Mouse (Mus musculus): ENCODE results near the gene 1700025G04Rik. TPM values are rescaled to one million over a fixed set of nuclear protein-coding genes. Genes with fewer than 3 reads are reported as not detected.

1700025G04Rik gene
- polyA plus RNA-seq, 1 experiment from 2014 or later, result 52.7 TPM

- Histone ChIP-seq H3K4me2 (replicated peaks; ENCODE audit: low read depth, low read length) (no peak overlapping the region), H3K9ac (ENCODE audit: low read depth, low read length) (no peak overlapping the region), H3K4me3 (ENCODE audit: low read depth, low read length) (no peak overlapping the region), H3K27me3 (ENCODE audit: control insufficient read depth, insufficient read depth, low read length) (no peaks in the 10 kb centered on the region), H3K4me1 (replicated peaks; ENCODE audit: control insufficient read depth, insufficient read depth, low read length) (0 out of 2 replicates have a peak, but pooled peaks cover 3% of the 10 kb centered on the region), H3K27ac (ENCODE audit: low read depth, low read length) (no peak overlapping the region), H3K36me3 (ENCODE audit: control insufficient read depth, insufficient read depth, low read length) (no peaks in the 10 kb centered on the region), H3K9me3 (ENCODE audit: control insufficient read depth, low read length) (no peaks in the 10 kb centered on the region)
- WGBS, result 85% methylated on average over 11 of the region's 11 CpGs
- DNase-seq (ENCODE audit: low spot score) (no peak), ATAC-seq (ENCODE audit: low FRiP score) (no peak)
Observed at GRCm38 (mm10) chr1:151879308-151879850, 210.5 kb downstream of the 1700025G04Rik start.

- ATAC-seq (ENCODE audit: low FRiP score), result no peak
Observed at GRCm38 (mm10) chr1:151878411-151878810, 211.5 kb downstream of the 1700025G04Rik start.

GRCm38 (mm10) chr1:151872971-151873370 is 217.0 kb downstream of the 1700025G04Rik start:
- DNase-seq (ENCODE audit: low spot score), result no peak
- H3K4me3 ChIP-seq (ENCODE audit: low read depth, low read length), result no peak overlapping the region
- H3K36me3 ChIP-seq (ENCODE audit: control insufficient read depth, insufficient read depth, low read length), result no peaks in the 10 kb centered on the region
- no peaks in the 10 kb centered on the region for H3K27me3 ChIP-seq (ENCODE audit: control insufficient read depth, insufficient read depth, low read length)
- H3K27ac ChIP-seq (ENCODE audit: low read depth, low read length), result no peak overlapping the region
- H3K9me3 ChIP-seq (ENCODE audit: control insufficient read depth, low read length), result no peaks in the 10 kb centered on the region
- WGBS, result 80% methylated on average over 5 of the region's 5 CpGs
- H3K4me1 ChIP-seq (replicated peaks; ENCODE audit: control insufficient read depth, insufficient read depth, low read length), result no peaks in the 10 kb centered on the region
- no peak for ATAC-seq (ENCODE audit: low FRiP score)
- no peak overlapping the region for H3K4me2 ChIP-seq (replicated peaks; ENCODE audit: low read depth, low read length)
- no peak overlapping the region for H3K9ac ChIP-seq (ENCODE audit: low read depth, low read length)

More at GRCm38 (mm10) chr1:151878411-151878810, 211.5 kb downstream of the 1700025G04Rik start:
- no peak overlapping the region for H3K4me3 ChIP-seq (ENCODE audit: low read depth, low read length)
- H3K36me3 ChIP-seq (ENCODE audit: control insufficient read depth, insufficient read depth, low read length), result no peaks in the 10 kb centered on the region
- 27% methylated on average over 4 of the region's 4 CpGs for WGBS
- DNase-seq (ENCODE audit: low spot score), result no peak
- no peak overlapping the region for H3K9ac ChIP-seq (ENCODE audit: low read depth, low read length)
- no peaks in the 10 kb centered on the region for H3K27me3 ChIP-seq (ENCODE audit: control insufficient read depth, insufficient read depth, low read length)
- no peak overlapping the region for H3K27ac ChIP-seq (ENCODE audit: low read depth, low read length)
- 0 out of 2 replicates have a peak, but pooled peaks cover 3% of the 10 kb centered on the region for H3K4me1 ChIP-seq (replicated peaks; ENCODE audit: control insufficient read depth, insufficient read depth, low read length)
- H3K9me3 ChIP-seq (ENCODE audit: control insufficient read depth, low read length), result no peaks in the 10 kb centered on the region
- no peak overlapping the region for H3K4me2 ChIP-seq (replicated peaks; ENCODE audit: low read depth, low read length)

- ATAC-seq (ENCODE audit: low FRiP score), result no peak
- no peaks in the 10 kb centered on the region for H3K36me3 ChIP-seq (ENCODE audit: control insufficient read depth, insufficient read depth, low read length)
- DNase-seq (ENCODE audit: low spot score), result no peak
Observed at GRCm38 (mm10) chr1:151864326-151864725, 225.6 kb downstream of the 1700025G04Rik start.

GRCm38 (mm10) chr1:151863797-151864147 is 226.2 kb downstream of the 1700025G04Rik start:
- no peak for ATAC-seq (ENCODE audit: low FRiP score)
- H3K27ac ChIP-seq (ENCODE audit: low read depth, low read length), result no peak overlapping the region
- no peak overlapping the region for H3K4me3 ChIP-seq (ENCODE audit: low read depth, low read length)
- no peak overlapping the region for H3K4me2 ChIP-seq (replicated peaks; ENCODE audit: low read depth, low read length)
- H3K36me3 ChIP-seq (ENCODE audit: control insufficient read depth, insufficient read depth, low read length), result no peaks in the 10 kb centered on the region
- no peaks in the 10 kb centered on the region for H3K27me3 ChIP-seq (ENCODE audit: control insufficient read depth, insufficient read depth, low read length)
- H3K4me1 ChIP-seq (replicated peaks; ENCODE audit: control insufficient read depth, insufficient read depth, low read length), result no peaks in the 10 kb centered on the region
- WGBS, result 90% methylated on average over 12 of the region's 12 CpGs
- H3K9me3 ChIP-seq (ENCODE audit: control insufficient read depth, low read length), result no peaks in the 10 kb centered on the region
- H3K9ac ChIP-seq (ENCODE audit: low read depth, low read length), result no peak overlapping the region
- DNase-seq (ENCODE audit: low spot score), result no peak

More at GRCm38 (mm10) chr1:151864326-151864725, 225.6 kb downstream of the 1700025G04Rik start:
- WGBS, result 93% methylated on average over 6 of the region's 6 CpGs
- Histone ChIP-seq H3K4me3 (ENCODE audit: low read depth, low read length) (no peak overlapping the region), H3K9ac (ENCODE audit: low read depth, low read length) (no peak overlapping the region), H3K4me1 (replicated peaks; ENCODE audit: control insufficient read depth, insufficient read depth, low read length) (no peaks in the 10 kb centered on the region), H3K27ac (ENCODE audit: low read depth, low read length) (no peak overlapping the region), H3K4me2 (replicated peaks; ENCODE audit: low read depth, low read length) (no peak overlapping the region), H3K9me3 (ENCODE audit: control insufficient read depth, low read length) (no peaks in the 10 kb centered on the region), H3K27me3 (ENCODE audit: control insufficient read depth, insufficient read depth, low read length) (no peaks in the 10 kb centered on the region)

GRCm38 (mm10) chr1:151863135-151863796 is 226.7 kb downstream of the 1700025G04Rik start:
- H3K9ac ChIP-seq (ENCODE audit: low read depth, low read length), result no peak overlapping the region
- DNase-seq (ENCODE audit: low spot score) (no peak), ATAC-seq (ENCODE audit: low FRiP score) (no peak)
- H3K27me3 ChIP-seq (ENCODE audit: control insufficient read depth, insufficient read depth, low read length), result no peaks in the 10 kb centered on the region
- no peaks in the 10 kb centered on the region for H3K36me3 ChIP-seq (ENCODE audit: control insufficient read depth, insufficient read depth, low read length)
- H3K4me1 ChIP-seq (replicated peaks; ENCODE audit: control insufficient read depth, insufficient read depth, low read length), result no peaks in the 10 kb centered on the region
- 78% methylated on average over 17 of the region's 17 CpGs for WGBS
- H3K4me2 ChIP-seq (replicated peaks; ENCODE audit: low read depth, low read length), result no peak overlapping the region
- no peaks in the 10 kb centered on the region for H3K9me3 ChIP-seq (ENCODE audit: control insufficient read depth, low read length)
- no peak overlapping the region for H3K4me3 ChIP-seq (ENCODE audit: low read depth, low read length)
- H3K27ac ChIP-seq (ENCODE audit: low read depth, low read length), result no peak overlapping the region

- no peaks in the 10 kb centered on the region for H3K9me3 ChIP-seq (ENCODE audit: control insufficient read depth, low read length)
- H3K36me3 ChIP-seq (ENCODE audit: control insufficient read depth, insufficient read depth, low read length), result no peaks in the 10 kb centered on the region
- no peaks in the 10 kb centered on the region for H3K27me3 ChIP-seq (ENCODE audit: control insufficient read depth, insufficient read depth, low read length)
- DNase-seq (ENCODE audit: low spot score) (no peak), ATAC-seq (ENCODE audit: low FRiP score) (no peak)
- no peak overlapping the region for H3K9ac ChIP-seq (ENCODE audit: low read depth, low read length)
- no peak overlapping the region for H3K4me3 ChIP-seq (ENCODE audit: low read depth, low read length)
- no peak overlapping the region for H3K27ac ChIP-seq (ENCODE audit: low read depth, low read length)
- WGBS, result 92% methylated on average over 8 of the region's 8 CpGs
- H3K4me1 ChIP-seq (replicated peaks; ENCODE audit: control insufficient read depth, insufficient read depth, low read length), result no peaks in the 10 kb centered on the region
- no peak overlapping the region for H3K4me2 ChIP-seq (replicated peaks; ENCODE audit: low read depth, low read length)
Observed at GRCm38 (mm10) chr1:151862109-151862508, 227.8 kb downstream of the 1700025G04Rik start.

GRCm38 (mm10) chr1:151861334-151861995 is 228.5 kb downstream of the 1700025G04Rik start:
- no peak for ATAC-seq (ENCODE audit: low FRiP score)
- DNase-seq (ENCODE audit: low spot score), result no peak
- Histone ChIP-seq H3K36me3 (ENCODE audit: control insufficient read depth, insufficient read depth, low read length) (no peaks in the 10 kb centered on the region), H3K4me3 (ENCODE audit: low read depth, low read length) (no peak overlapping the region), H3K27ac (ENCODE audit: low read depth, low read length) (no peak overlapping the region), H3K4me2 (replicated peaks; ENCODE audit: low read depth, low read length) (no peak overlapping the region), H3K9ac (ENCODE audit: low read depth, low read length) (no peak overlapping the region), H3K4me1 (replicated peaks; ENCODE audit: control insufficient read depth, insufficient read depth, low read length) (no peaks in the 10 kb centered on the region), H3K9me3 (ENCODE audit: control insufficient read depth, low read length) (no peaks in the 10 kb centered on the region), H3K27me3 (ENCODE audit: control insufficient read depth, insufficient read depth, low read length) (no peaks in the 10 kb centered on the region)
- WGBS, result 70% methylated on average over 20 of the region's 20 CpGs

GRCm38 (mm10) chr1:151858474-151858873 is 231.5 kb downstream of the 1700025G04Rik start:
- H3K9ac ChIP-seq (ENCODE audit: low read depth, low read length), result no peak overlapping the region
- no peaks in the 10 kb centered on the region for H3K9me3 ChIP-seq (ENCODE audit: control insufficient read depth, low read length)
- no peaks in the 10 kb centered on the region for H3K4me1 ChIP-seq (replicated peaks; ENCODE audit: control insufficient read depth, insufficient read depth, low read length)
- H3K27me3 ChIP-seq (ENCODE audit: control insufficient read depth, insufficient read depth, low read length), result no peaks in the 10 kb centered on the region
- no peak overlapping the region for H3K4me2 ChIP-seq (replicated peaks; ENCODE audit: low read depth, low read length)
- no peak overlapping the region for H3K27ac ChIP-seq (ENCODE audit: low read depth, low read length)
- ATAC-seq (ENCODE audit: low FRiP score), result no peak
- H3K36me3 ChIP-seq (ENCODE audit: control insufficient read depth, insufficient read depth, low read length), result no peaks in the 10 kb centered on the region
- H3K4me3 ChIP-seq (ENCODE audit: low read depth, low read length), result no peak overlapping the region
- WGBS, result 97% methylated on average over 1 of the region's 1 CpGs
- DNase-seq (ENCODE audit: low spot score), result no peak

Data from hindbrain, embryonic 11.5 days (tissue).